Mouse (Mus musculus) cortical plate, adult 2 months (tissue): ENCODE results near the gene Ndufaf3.

Source experiments
- CTCF ChIP-seq: fragments of 200-500 bp; IDR thresholded peaks from 2 replicates; pipeline ENCODE4 v1.5.1; 2011; ENCODE audit warnings: mild to moderate bottlenecking, control low read depth, low read length; ENCODE audit not compliant: insufficient read depth; ENCODE audit errors: extremely low read depth
- POLR2A ChIP-seq: fragments of 200-500 bp; IDR thresholded peaks from 2 replicates; pipeline ENCODE4 v1.6.1; 2011; ENCODE audit warnings: mild to moderate bottlenecking, low read length, control low read depth; ENCODE audit not compliant: insufficient read depth; ENCODE audit errors: extremely low read depth

DNA sequence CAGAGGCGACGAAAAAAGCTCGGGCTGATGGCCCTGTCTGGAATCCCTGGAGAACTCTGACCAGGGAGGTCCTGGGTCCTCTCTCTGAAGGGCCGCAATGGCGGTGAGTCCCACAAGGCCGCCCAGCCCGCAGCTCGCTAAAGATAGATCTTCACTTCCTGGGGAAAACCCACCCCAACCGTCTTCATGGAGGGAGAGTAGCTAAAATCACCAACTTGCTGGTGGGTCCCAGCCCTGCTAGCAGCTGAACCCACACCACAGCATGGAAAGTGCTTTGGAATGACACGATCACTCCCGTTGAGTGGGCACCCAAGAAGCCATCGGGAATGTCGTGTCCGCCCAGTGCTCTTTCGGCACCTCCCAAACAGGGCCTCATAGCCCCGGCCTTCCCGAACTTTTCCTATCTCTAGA is 1.3 kb upstream of the Ndufaf3 start:
- TF ChIP-seq CTCF = no peak
- no peak for TF ChIP-seq POLR2A
